Mouse (Mus musculus): Measurements from ENCODE around the gene Zfp180. TPM values are rescaled to one million over a fixed set of nuclear protein-coding genes. Genes with fewer than 3 reads are reported as not detected.

Gene Zfp180
- polyA plus RNA-seq (2012; rRNA removed): 5.7 and 6.0 TPM in 2 replicates

DNA sequence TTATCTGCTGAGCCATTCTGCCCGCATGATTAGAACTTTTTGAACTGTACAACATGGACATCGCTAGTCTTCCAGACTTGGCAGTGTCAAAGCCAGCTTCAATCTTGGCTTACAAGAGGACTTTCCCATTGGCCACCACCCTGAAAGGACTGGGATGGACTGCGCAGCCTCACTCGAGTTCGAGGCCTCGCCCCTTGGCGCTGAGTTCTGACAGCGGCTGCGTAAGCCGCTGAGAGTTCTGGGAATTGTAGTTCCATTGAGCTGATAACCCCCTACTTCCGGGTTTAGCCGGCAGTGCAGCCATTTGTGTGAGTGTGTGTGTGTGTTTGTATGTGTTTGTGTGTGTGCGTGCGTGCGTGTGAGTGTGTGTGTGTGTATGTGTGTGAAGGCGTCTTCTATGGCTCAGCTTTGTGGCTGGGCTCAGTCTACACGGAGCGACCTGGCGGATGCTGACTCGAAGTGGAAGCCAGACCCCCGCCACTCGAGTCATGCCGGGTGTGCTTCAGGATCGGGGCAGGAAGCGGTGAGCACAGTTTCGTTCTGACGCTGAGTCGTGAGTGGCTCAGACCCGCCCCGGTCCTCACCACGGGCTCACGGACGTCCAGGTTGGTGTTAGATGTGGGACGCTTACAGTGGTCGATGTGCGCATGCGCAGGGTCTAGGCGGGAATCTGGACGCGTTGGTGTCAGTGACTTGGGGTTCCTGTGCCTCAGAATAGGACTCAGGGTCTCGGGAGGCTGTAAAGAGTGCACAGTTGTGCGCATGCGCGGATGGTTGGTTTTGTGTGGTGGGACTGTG, at the start of gene Zfp180:
TSS of gene Zfp180 (plus strand) at position 291 of the 798 bp plus-strand sequence.

DNA sequence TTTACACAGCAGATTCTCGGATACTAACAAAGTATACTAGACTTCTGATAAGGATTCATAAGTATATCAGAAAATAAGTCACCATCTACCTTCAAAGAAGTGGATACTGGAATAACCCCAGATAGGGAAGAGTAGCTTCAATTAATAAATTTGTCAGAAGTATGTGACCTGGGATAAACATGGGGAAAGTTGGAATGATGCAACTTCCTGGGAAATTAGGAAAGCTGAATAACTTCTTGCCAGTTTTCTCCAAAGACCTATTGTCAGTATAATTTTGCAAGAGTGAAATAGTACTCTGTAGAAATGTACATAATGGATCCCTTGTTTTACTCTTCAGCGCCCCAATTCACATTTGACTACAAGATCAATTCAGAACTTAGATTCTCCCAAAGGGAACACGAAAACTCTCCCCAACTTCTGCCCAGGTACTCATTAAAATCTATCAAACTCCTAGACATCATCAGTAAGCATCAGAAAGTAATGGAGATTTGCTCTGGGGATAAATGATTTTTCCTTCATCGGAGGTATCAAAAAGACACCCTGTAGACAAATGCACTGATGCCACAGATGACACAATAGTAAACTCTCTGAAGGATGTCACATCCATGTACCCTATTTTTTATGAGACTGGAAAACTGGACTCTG, 28.9 kb upstream of the Zfp180 start, which contains the start of gene Vmn1r183:
TSS of gene Vmn1r183 (plus strand) at position 595 of the 645 bp plus-strand sequence.

DNA sequence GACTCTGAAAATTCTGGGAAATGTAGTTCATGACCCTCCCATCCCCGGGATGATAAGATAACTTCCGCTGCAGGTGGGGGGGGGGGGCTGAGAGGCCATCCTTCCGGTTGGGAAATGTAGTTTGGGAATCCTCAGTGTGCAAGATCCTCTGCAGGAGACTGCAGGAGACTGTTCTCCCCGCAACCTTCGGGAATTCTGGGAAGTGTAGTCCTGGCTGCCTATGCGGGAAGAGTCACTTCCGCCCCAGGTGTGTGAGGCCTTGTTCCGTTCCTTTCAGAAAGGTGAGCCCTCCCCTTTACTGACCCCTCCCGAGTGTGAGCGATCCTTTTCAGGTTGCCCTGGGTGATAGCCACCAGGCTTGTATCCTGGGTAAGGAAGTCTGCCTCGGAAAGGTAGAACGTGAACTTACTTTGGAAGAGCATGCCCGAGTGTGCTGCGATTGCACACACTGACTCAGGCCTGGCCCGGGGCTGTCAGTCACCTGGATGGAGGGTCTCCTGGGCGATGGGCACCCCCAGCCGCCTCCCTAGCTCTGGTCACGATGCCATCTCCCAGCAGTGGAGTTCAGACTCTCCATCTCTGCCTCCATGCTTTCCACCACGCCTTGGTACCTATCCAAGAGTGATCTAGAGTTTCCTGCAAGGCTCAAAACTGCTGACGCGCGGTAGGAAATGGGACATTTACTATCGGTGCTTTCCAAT, 30.6 kb downstream of the Zfp180 start, which contains the start of gene Zfp112:
TSS of gene Zfp112 (plus strand) at position 159 of the 701 bp plus-strand sequence.

DNA sequence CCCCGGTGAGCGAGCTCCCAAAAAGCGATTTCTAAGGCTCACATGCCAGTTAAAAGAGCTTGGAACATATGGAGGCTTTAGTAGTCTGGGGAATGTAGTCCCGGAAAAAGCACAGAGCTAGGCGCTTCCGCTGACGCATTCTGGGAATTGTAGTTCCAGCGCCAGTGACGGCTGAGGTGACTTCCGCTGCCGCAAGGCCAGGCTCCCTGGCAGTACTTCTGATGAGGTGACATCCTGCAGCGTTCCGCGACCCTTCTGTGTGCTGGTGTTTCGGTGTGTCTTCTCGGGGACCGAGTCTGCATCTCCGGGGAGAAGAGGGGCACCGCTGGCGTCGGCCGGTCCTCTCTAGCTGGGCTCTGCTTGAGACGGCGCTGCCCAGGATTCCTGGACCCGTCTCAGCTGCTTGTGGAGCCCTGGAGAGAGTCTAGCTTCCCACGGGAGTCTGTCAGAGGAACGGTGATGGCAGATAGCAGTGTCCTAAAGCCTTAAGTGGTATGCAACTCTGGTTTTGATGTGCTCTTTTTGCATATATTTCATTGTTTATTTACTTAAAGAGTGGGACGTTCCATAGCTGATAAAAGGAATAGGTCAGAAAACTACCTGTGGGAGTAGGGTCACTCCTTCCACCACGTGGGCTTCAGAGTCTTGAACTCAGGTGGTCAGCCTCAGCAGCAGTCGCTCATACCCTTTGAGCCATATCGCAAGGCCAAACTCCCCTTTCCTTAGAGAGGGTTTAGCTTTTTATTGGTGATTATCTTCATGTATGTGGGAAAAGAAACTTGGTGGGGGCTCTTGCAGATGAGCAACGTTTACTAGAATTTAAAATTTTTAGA, 52.5 kb downstream of the Zfp180 start, which contains the start of gene Zfp235:
TSS of gene Zfp235 (plus strand) at position 174 of the 833 bp plus-strand sequence.

Other genes starting within 250 kb of the Zfp180 start
- not detected in 2 replicates for gene Vmn1r176, start 244.6 kb upstream of the Zfp180 start, polyA plus RNA-seq (2012; rRNA removed)
- not detected in 2 replicates for gene Vmn1r177, start 215.5 kb upstream of the Zfp180 start, polyA plus RNA-seq (2012; rRNA removed)
- not detected in 2 replicates for gene Vmn1r178, start 189.9 kb upstream of the Zfp180 start, polyA plus RNA-seq (2012; rRNA removed)
- not detected in 2 replicates for gene Vmn1r179, start 154.9 kb upstream of the Zfp180 start, polyA plus RNA-seq (2012; rRNA removed)
- gene Vmn1r180, start 131.3 kb upstream of the Zfp180 start, polyA plus RNA-seq (2012; rRNA removed): not detected in 2 replicates
- gene Vmn1r181, start 107.3 kb upstream of the Zfp180 start, polyA plus RNA-seq (2012; rRNA removed): not detected in 2 replicates
- not detected in 2 replicates for gene V1rd19, start 80.2 kb upstream of the Zfp180 start, polyA plus RNA-seq (2012; rRNA removed)
- gene Vmn1r183, start 28.7 kb upstream of the Zfp180 start, polyA plus RNA-seq (2012; rRNA removed): not detected in 2 replicates
- gene Zfp112, start 30.4 kb downstream of the Zfp180 start, polyA plus RNA-seq (2012; rRNA removed): 0.49 and 0.68 TPM in 2 replicates
- gene Zfp235, start 52.2 kb downstream of the Zfp180 start, polyA plus RNA-seq (2012; rRNA removed): 2.6 and 2.7 TPM in 2 replicates
- gene Zfp114, start 93.1 kb downstream of the Zfp180 start, polyA plus RNA-seq (2012; rRNA removed): 0.11 and 0.13 TPM in 2 replicates
- gene Zfp111, start 129.5 kb downstream of the Zfp180 start, polyA plus RNA-seq (2012; rRNA removed): 0.79 and 0.87 TPM in 2 replicates
- 1.1 and 1.2 TPM in 2 replicates for gene Zfp109, start 155.6 kb downstream of the Zfp180 start, polyA plus RNA-seq (2012; rRNA removed)
- gene Zfp108, start 172.9 kb downstream of the Zfp180 start, polyA plus RNA-seq (2012; rRNA removed): 0.41 and 0.48 TPM in 2 replicates
- 0.96 and 1.1 TPM in 2 replicates for gene Zfp93, start 188.5 kb downstream of the Zfp180 start, polyA plus RNA-seq (2012; rRNA removed)
- 1.8 and 1.9 TPM in 2 replicates for gene Zfp61, start 219.3 kb downstream of the Zfp180 start, polyA plus RNA-seq (2012; rRNA removed)
- 1.8 and 1.9 TPM in 2 replicates for gene Zfp94, start 234.7 kb downstream of the Zfp180 start, polyA plus RNA-seq (2012; rRNA removed)

Measured in liver, embryonic 18 days (tissue).